Mouse (Mus musculus) midbrain, embryonic 11.5 days (tissue): ENCODE measurements at regions not wholly inside any gene's neighbourhood (a gene's known extent, or its start where the extent isn't known, plus 50 kb on each side); places are given as distances from the start of the nearest gene placed in this dataset.

Experiments
- ATAC-seq: fragments of 200-750 bp; cut with Nextera tagmentation; 2 replicates; pipeline ENCODE4 v1.8.0; 2017; ENCODE audit warnings: moderate TSS enrichment, moderate library complexity; ENCODE audit not compliant: low FRiP score
- DNase-seq: peaks from one replicate; pipeline ENCODE4 v3.0.0; 2015; ENCODE audit warnings: low spot score; ENCODE audit errors: missing footprints
- H3K27ac ChIP-seq: fragments of 300-500 bp; sonication (generic); 2 replicates; pipeline ENCODE4 v1.5.1; 2014; ENCODE audit warnings: low read depth, low read length
- H3K27me3 ChIP-seq: fragments of 300-500 bp; sonication (generic); 2 replicates; pipeline ENCODE4 v1.6.1; 2014; ENCODE audit warnings: mild to moderate bottlenecking, low read length, moderate library complexity, mixed read lengths; ENCODE audit not compliant: control insufficient read depth, insufficient read depth
- H3K36me3 ChIP-seq: fragments of 300-500 bp; sonication (generic); 2 replicates; pipeline ENCODE4 v1.6.1; 2014; ENCODE audit warnings: mild to moderate bottlenecking, low read length, moderate library complexity, mixed read lengths; ENCODE audit not compliant: control insufficient read depth, insufficient read depth
- H3K4me1 ChIP-seq: fragments of 300-500 bp; sonication (generic); 2 replicates; pipeline ENCODE4 v1.6.1; 2014; ENCODE audit warnings: low read length; ENCODE audit not compliant: control insufficient read depth, insufficient read depth
- H3K4me2 ChIP-seq: fragments of 300-500 bp; sonication (generic); 2 replicates; pipeline ENCODE4 v1.6.1; 2014; ENCODE audit warnings: mild to moderate bottlenecking, moderate library complexity
- H3K4me3 ChIP-seq: fragments of 300-500 bp; sonication (generic); 2 replicates; pipeline ENCODE4 v1.5.1; 2014; ENCODE audit warnings: low read depth, low read length
- H3K9ac ChIP-seq: fragments of 300-500 bp; sonication (generic); 2 replicates; pipeline ENCODE4 v1.6.1; 2014; ENCODE audit warnings: low read length
- H3K9me3 ChIP-seq: fragments of 300-500 bp; sonication (generic); 2 replicates; pipeline ENCODE4 v1.6.1; 2016; ENCODE audit warnings: low read length; ENCODE audit not compliant: control insufficient read depth
- WGBS: fragments of 180-500 bp; shearing (Covaris S2); extraction: QIAGEN DNeasy Blood & Tissue Kit; methylation state at CpG from one replicate; pipeline ENCODE4 v1.1.7; 2014; 5-methylcytosine and 5-hydroxymethylcytosine counted together

DNA sequence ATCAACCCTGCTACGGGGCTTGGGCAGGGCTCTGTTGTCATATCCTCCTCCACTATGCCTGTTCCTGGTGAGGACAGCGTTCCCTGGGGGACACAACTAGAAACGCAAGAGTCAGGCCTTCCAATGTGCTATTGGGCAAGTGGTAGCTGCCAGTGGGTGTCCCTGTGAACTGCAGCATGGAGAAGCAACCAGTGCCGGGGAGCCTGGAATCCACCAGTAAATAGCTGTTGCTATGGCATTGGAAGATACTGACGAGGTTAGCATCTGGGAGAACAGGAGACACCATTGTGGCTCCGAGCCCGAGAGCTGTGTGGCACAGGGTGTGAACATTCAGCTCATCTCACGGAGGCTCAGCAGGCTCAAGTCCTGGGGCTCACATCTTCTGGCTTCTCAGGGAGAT, 414.0 kb downstream of the Zfp536 start:
- Histone ChIP-seq H3K4me3 (no peak overlapping the region), H3K4me1 (peaks cover 31% of the 10 kb centered on the region), H3K27ac (no peak overlapping the region), H3K4me2 (no peak overlapping the region), H3K36me3 (no peaks in the 10 kb centered on the region), H3K9ac (no peak overlapping the region), H3K27me3 (no peaks in the 10 kb centered on the region; the same call in 1 of the 2 replicates), H3K9me3 (no peaks in the 10 kb centered on the region)
- ATAC-seq (no peak), DNase-seq (no peak)
- 84% methylated on average over 8 of the region's 8 CpGs for WGBS

DNA sequence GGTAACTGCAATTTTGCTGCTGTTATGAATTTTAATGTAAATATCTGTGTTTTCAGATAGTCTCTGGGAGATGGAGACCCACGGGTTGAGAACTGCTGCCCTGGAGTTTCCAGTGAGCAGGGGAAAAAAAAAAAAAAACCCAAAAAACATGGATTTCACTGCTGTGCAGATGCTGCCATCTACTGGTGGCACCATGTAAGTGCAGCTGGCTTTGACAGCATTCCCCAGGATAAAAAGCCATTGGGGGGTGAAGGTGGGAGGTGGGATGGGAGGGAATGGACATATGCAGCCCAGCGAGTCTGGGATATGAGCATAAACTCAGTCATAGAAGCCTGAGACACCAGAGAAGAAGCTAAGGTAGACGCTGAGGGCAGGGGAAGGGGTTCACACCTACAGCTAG, 413.3 kb downstream of the Zfp536 start:
- H3K4me3 ChIP-seq: no peak overlapping the region
- no peaks in the 10 kb centered on the region; the same call in 1 of the 2 replicates for H3K27me3 ChIP-seq
- DNase-seq: peak; percentile 92
- WGBS: 11% methylated on average over 3 of the region's 3 CpGs
- no peaks in the 10 kb centered on the region for H3K9me3 ChIP-seq
- no peak for ATAC-seq
- H3K27ac ChIP-seq: no peak overlapping the region
- H3K36me3 ChIP-seq: no peaks in the 10 kb centered on the region
- H3K4me1 ChIP-seq: peaks cover 38% of the 10 kb centered on the region
- no peak overlapping the region for H3K9ac ChIP-seq
- no peak overlapping the region for H3K4me2 ChIP-seq

DNA sequence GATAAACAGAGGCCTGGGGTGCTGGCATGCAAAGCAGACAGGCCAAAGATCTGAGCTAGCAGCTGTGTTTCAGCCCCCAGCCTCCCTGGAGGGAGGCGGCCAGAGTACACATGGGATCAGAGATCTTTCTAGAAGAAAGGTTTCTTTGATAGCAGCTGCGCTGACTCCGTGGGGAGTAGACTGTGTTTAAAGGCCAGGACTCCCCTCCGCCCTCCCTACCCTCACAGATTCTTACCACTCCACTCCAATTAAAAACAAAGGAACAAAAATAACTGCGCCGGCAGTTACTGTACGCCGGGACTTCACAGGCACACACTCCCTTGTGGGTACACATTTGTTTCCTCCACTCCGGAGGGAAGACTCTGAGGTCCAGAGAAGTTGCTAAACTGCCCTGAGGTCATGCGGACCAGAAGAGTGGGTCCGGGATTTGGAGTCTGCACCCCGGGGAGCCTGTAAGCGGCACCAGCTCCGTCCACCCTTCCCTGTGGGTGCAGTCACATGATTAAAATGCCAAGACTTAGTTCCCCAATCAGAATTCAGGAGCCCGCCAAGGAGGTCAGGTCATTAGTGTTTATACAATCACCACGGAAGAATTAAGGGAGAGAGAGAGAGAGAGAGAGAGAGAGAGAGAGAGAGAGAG, 411.5 kb downstream of the Zfp536 start:
- Histone ChIP-seq H3K4me1 (peaks cover 49% of the 10 kb centered on the region), H3K9me3 (no peaks in the 10 kb centered on the region), H3K36me3 (no peaks in the 10 kb centered on the region), H3K4me3 (no peak overlapping the region; the same call in 1 of the 2 replicates), H3K4me2 (peak overlapping the region; percentile 32), H3K27me3 (no peaks in the 10 kb centered on the region; the same call in 1 of the 2 replicates), H3K27ac (peak overlapping the region; percentile 84), H3K9ac (peak overlapping the region; percentile 40; the same call in 1 of the 2 replicates)
- ATAC-seq: peak; percentile 34
- WGBS: 3% methylated on average over 16 of the region's 16 CpGs
- peak; percentile 94 for DNase-seq

DNA sequence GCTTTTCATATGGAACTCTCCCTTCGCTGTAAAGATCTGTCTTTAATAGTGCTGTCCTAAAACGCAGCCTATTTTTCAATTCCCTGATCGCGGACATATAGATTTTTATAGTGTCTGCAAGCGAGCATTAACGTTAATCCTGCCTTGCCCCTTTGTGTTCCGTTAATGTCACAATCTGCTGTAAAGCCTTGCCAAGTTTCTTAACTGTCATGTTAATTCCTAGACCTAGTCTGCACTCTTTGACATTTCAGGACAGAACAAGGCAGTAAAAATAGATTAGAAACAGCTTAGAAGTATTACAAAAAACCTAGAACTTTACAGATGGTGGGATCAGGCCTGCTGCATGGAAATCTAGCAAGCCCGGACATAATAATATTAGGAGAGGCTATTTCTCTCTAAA, 410.6 kb downstream of the Zfp536 start:
- Histone ChIP-seq H3K4me2 (peak overlapping the region; percentile 14; the same call in 1 of the 2 replicates), H3K4me3 (no peak overlapping the region), H3K9me3 (no peaks in the 10 kb centered on the region), H3K27me3 (no peaks in the 10 kb centered on the region; the same call in 1 of the 2 replicates), H3K4me1 (peaks cover 50% of the 10 kb centered on the region), H3K9ac (peak overlapping the region; percentile 36), H3K36me3 (no peaks in the 10 kb centered on the region), H3K27ac (peak overlapping the region; percentile 84)
- no peak for ATAC-seq
- DNase-seq: peak; percentile 93
- 15% methylated on average over 8 of the region's 8 CpGs for WGBS

DNA sequence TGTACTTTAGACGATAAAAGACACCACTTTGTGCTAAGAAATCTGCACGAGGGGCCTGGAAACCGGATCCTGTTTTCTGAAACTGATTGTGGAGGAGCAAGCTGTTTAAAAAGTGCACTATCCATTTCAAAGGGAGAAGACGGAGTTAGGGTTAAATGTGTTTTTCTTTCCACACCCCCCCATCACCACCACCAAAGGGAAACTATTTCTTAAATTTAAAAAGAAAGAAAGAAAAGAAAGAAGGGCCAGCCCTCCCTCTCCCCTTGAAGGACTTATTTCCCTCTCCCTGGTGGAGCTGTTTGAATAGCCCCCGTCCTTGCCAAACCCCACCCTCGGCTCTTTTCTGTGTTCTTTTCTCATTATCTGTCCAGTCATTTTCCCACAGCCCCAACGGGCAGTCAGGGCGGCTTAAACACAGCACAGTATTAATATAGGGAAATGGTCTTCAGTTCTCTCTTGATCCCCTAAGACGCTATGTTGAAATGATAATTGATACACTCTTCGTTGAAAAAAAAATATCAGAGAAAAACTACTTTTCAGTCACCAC, 409.7 kb downstream of the Zfp536 start:
- H3K9ac ChIP-seq: peak overlapping the region; percentile 36
- peak overlapping the region; percentile 30; the same call in 1 of the 2 replicates for H3K4me2 ChIP-seq
- ATAC-seq: peak; percentile 81
- no peaks in the 10 kb centered on the region for H3K9me3 ChIP-seq
- no peak overlapping the region for H3K4me3 ChIP-seq
- H3K27me3 ChIP-seq: no peaks in the 10 kb centered on the region; the same call in 1 of the 2 replicates
- H3K4me1 ChIP-seq: peaks cover 49% of the 10 kb centered on the region
- DNase-seq: peak; percentile 95
- 3% methylated on average over 10 of the region's 10 CpGs for WGBS
- H3K36me3 ChIP-seq: no peaks in the 10 kb centered on the region
- peak overlapping the region; percentile 84 for H3K27ac ChIP-seq

DNA sequence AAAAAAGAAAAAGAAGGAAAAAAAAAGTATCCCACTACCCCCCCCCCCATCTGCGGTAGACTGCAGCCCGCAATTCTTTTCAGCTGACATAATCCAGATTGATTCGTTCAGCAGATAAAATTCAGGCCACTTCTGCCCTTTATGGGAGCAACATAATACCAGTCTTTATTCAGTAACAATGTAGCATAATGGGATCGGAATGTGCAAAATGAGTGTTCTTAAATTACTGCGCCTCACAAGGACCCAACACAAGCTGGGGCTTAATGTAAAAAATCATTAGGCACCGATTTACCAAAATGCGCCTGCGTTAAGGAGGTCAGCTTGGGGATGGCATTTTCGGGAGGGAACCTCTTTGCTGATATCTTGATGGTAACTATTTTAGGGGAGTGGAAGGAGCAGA, 409.2 kb downstream of the Zfp536 start:
- no peaks in the 10 kb centered on the region for H3K36me3 ChIP-seq
- H3K4me3 ChIP-seq: no peak overlapping the region
- ATAC-seq (peak; percentile 56), DNase-seq (peak; percentile 92)
- peak overlapping the region; percentile 24; the same call in 1 of the 2 replicates for H3K9ac ChIP-seq
- H3K27ac ChIP-seq: peak overlapping the region; percentile 84
- H3K4me1 ChIP-seq: peaks cover 49% of the 10 kb centered on the region
- no peaks in the 10 kb centered on the region for H3K9me3 ChIP-seq
- WGBS: 19% methylated on average over 9 of the region's 9 CpGs
- no peaks in the 10 kb centered on the region; the same call in 1 of the 2 replicates for H3K27me3 ChIP-seq
- H3K4me2 ChIP-seq: peak overlapping the region; percentile 30; the same call in 1 of the 2 replicates

DNA sequence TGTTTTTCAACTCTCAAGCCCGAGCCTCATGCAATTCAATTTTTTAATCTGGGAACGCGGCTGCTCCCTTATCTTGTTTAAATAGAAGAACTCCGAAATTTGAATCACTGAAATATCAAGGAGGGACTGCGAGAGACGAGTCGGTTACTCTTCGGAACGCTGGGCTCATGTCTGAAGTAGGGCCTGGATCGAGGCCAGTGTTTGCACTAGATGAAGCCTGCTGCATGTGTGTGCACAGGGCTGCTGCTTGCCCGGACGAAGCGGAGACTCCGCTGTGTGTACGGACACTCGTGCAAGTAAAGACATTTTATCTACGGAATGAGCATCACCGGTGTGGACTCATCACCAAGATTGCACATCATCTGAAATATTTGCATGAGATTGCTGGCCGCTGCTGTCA, 407.4 kb downstream of the Zfp536 start:
- no peak for DNase-seq
- H3K27me3 ChIP-seq: no peaks in the 10 kb centered on the region
- no peaks in the 10 kb centered on the region for H3K9me3 ChIP-seq
- H3K36me3 ChIP-seq: no peaks in the 10 kb centered on the region
- WGBS: 81% methylated on average over 19 of the region's 19 CpGs
- no peak overlapping the region for H3K4me3 ChIP-seq
- no peak overlapping the region for H3K4me2 ChIP-seq
- ATAC-seq: no peak
- no peak overlapping the region; the same call in 1 of the 2 replicates for H3K27ac ChIP-seq
- H3K9ac ChIP-seq: no peak overlapping the region
- peaks cover 49% of the 10 kb centered on the region for H3K4me1 ChIP-seq

DNA sequence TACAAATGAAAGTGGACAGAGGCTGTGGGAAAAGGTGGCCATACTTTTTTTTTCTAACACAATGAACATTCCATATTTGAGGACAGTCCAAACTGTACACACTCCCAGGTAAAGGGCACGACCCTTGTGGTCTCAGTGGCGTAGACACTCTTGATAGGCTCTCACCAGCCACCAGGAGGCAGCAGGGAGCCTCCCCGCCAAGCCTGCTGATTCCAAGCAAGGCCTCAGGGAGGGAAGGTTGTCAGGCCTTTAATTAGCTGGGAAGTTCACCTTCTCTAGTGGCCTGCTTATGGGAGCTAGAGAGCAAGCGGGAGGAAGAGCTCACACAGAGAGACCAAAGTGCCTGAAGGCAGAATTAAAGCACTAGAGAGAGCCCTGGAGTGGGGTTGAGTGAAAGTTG, 403.7 kb downstream of the Zfp536 start:
- Histone ChIP-seq H3K36me3 (no peaks in the 10 kb centered on the region), H3K4me1 (peaks cover 17% of the 10 kb centered on the region), H3K9ac (no peak overlapping the region), H3K4me2 (no peak overlapping the region), H3K27ac (no peak overlapping the region), H3K9me3 (no peaks in the 10 kb centered on the region), H3K27me3 (no peaks in the 10 kb centered on the region), H3K4me3 (no peak overlapping the region)
- peak; percentile 88 for DNase-seq
- ATAC-seq: no peak
- WGBS: 53% methylated on average over 4 of the region's 4 CpGs

DNA sequence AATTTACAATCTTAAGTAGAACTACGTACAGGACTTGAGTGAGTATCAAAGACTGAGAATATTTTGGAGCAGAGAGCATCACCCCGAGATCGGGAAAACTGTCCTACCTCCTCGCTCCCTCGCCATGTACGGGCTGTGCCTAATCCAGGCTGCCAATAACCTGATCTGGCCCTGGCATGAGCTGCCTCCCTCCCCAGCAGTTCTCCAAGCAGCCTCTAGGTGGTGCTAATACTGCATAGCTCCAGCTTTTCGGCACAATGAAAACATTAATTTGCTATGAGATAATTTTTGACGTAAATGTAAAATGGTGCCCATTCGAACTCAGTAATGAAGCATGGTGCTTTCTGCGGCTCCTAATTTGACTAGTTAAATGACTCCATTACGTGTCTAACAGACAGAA, 399.6 kb downstream of the Zfp536 start:
- no peak overlapping the region; the same call in 1 of the 2 replicates for H3K4me2 ChIP-seq
- H3K4me1 ChIP-seq: peaks cover 18% of the 10 kb centered on the region
- H3K36me3 ChIP-seq: no peaks in the 10 kb centered on the region
- peak; percentile 96 for DNase-seq
- H3K9ac ChIP-seq: no peak overlapping the region
- 17% methylated on average over 11 of the region's 11 CpGs for WGBS
- H3K27me3 ChIP-seq: no peaks in the 10 kb centered on the region
- no peaks in the 10 kb centered on the region for H3K9me3 ChIP-seq
- H3K4me3 ChIP-seq: no peak overlapping the region
- H3K27ac ChIP-seq: no peak overlapping the region
- peak; percentile 66 for ATAC-seq
